Comparison of ENCODE assay signal across 24 mouse cellular contexts in genomic region chr9:95639919-95640318, GRCm38 (mm10). TPM values are rescaled to one million over a fixed set of nuclear protein-coding genes. Genes with fewer than 3 reads are reported as not detected.
A peak's percentile ranks its signal among the peaks of the same experiment; 100 is the strongest.
DNase-seq lines count a peak whose midpoint lies in the region; TF ChIP-seq lines count a peak whose summit lies in the region.
"Had no signal": no experiment of that assay in that cellular context is flagged by ENCODE, and none has a peak within 500 bp of the region (broad histone marks: within the 10 kb centered on the region; RNA-seq: fewer than 3 reads in every experiment).

No protein-coding gene starts in this region.

- TF ChIP-seq POLR2A in kidney, adult 2 months (IDR thresholded peaks at IDR 0.05; ENCODE audit: low read depth, low read length): no peak

- H3K9me3 ChIP-seq in E14TG2a.4 (ENCODE audit: low read length): no peaks in the 10 kb centered on the region
- H3K9me3 ChIP-seq: embryonic facial prominence, embryonic 15.5 days; forebrain, embryonic 10.5 days; forebrain, embryonic 15.5 days; heart, embryonic 10.5 days; intestine, embryonic 15.5 days had no signal

- TF ChIP-seq CTCF in E14TG2a.4 (conservative IDR thresholded peaks at IDR 0.05; ENCODE audit: low read length): no peak
- TF ChIP-seq CTCF in kidney, adult 2 months (conservative IDR thresholded peaks at IDR 0.05; ENCODE audit: insufficient read depth, insufficient read length, low read depth, low read length): no peak

- H3K27ac ChIP-seq in kidney, adult 2 months (ENCODE audit: insufficient read depth, low read depth, low read length): no peak overlapping the region
- H3K27ac ChIP-seq: embryonic facial prominence, embryonic 15.5 days; forebrain, embryonic 10.5 days; forebrain, embryonic 15.5 days; heart, embryonic 10.5 days; hindbrain, embryonic 14.5 days; intestine, embryonic 15.5 days had no signal

- intact Hi-C loops in heart, postnatal 10 days (cut with DNase I): loop anchor here (5.0 kb wide), 2 partner anchors 47 to 78 kb away; no protein-coding TSS in a partner anchor

- peak; percentile 95 for DNase-seq in heart, adult 11 months
- DNase-seq in heart, postnatal 10 days: no peak
- DNase-seq in 3134 (ENCODE audit: extremely low read depth, insufficient read length, low spot score): peak; percentile 24
- peak; percentile 18 for DNase-seq in brain, adult 2 months (ENCODE audit: low read depth, low spot score)
- DNase-seq in cerebellum, adult 11-12 months: no peak
- no peak for DNase-seq in Muller cell, postnatal 12 days (ENCODE audit: inconsistent ontology term)
- DNase-seq in kidney, adult 2 months: no peak
- DNase-seq: adrenal gland, postnatal 14 days; cerebellum, adult 2 months; cerebellum, postnatal 10 days; embryo, embryonic 11 days; gastrocnemius, postnatal 10 days; heart, postnatal 14 days; kidney, adult 18-20 months had no signal

- peaks cover 7% of the 10 kb centered on the region; the same call in 1 of the 2 replicates for H3K36me3 ChIP-seq in E14TG2a.4 (ENCODE audit: insufficient read depth, low read length)
- no peaks in the 10 kb centered on the region for H3K36me3 ChIP-seq in kidney, adult 2 months (ENCODE audit: control insufficient read depth, insufficient read depth, low read length)
- H3K36me3 ChIP-seq: embryonic facial prominence, embryonic 15.5 days; forebrain, embryonic 10.5 days; forebrain, embryonic 15.5 days; heart, embryonic 10.5 days; intestine, embryonic 15.5 days had no signal

- H3K27me3 ChIP-seq in E14TG2a.4 (ENCODE audit: insufficient read depth, low read length): peaks cover 18% of the 10 kb centered on the region
- H3K27me3 ChIP-seq in kidney, adult 2 months (replicated peaks; ENCODE audit: control insufficient read depth, insufficient read depth, low read length): no peaks in the 10 kb centered on the region; the same call in 1 of the 2 replicates
- H3K27me3 ChIP-seq: forebrain, embryonic 15.5 days had no signal

- H3K4me1 ChIP-seq in E14TG2a.4 (replicated peaks; ENCODE audit: low read depth, low read length): peaks cover 53% of the 10 kb centered on the region
- no peaks in the 10 kb centered on the region for H3K4me1 ChIP-seq in kidney, adult 2 months (ENCODE audit: control insufficient read depth, insufficient read depth, low read length)

- 45% methylated on average over 4 of the region's 4 CpGs for WGBS in kidney, adult 2 months

- H3K4me3 ChIP-seq in E14TG2a.4 (replicated peaks; ENCODE audit: low read length): peak overlapping the region; percentile 49; the same call in 1 of the 2 replicates
- no peak overlapping the region for H3K4me3 ChIP-seq in kidney, adult 2 months (ENCODE audit: insufficient read depth, low read depth, low read length)
- H3K4me3 ChIP-seq: embryonic facial prominence, embryonic 15.5 days; erythroblast, embryonic 14.5 days; forebrain, embryonic 10.5 days; forebrain, embryonic 15.5 days; heart, embryonic 10.5 days; intestine, embryonic 15.5 days had no signal

RNA-seq across cellular contexts. Expression of gene Pcolce2, which starts 2.5 kb away (rescaled TPM):
- total RNA-seq in heart, postnatal 10 days (2021): 10 to 100 TPM; 27.3 to 29.3 TPM
- 0.78 and 0.90 TPM in 2 replicates for polyA plus RNA-seq in kidney, adult 2 months (2012; rRNA removed)
- total RNA-seq: common myeloid progenitor, adult 5-6 weeks; hematopoietic stem cell, adult 5-6 weeks had no signal
- polyA plus RNA-seq: erythroblast, embryonic 14.5 days had no signal

Comparison
In these comparisons a context has a peak if more than half of its experiments do, and no peak if none do; other contexts are left out.
1. DNase-seq: peak in heart, adult 11 months (single experiment), 3134 (single experiment) and brain, adult 2 months (single experiment); none in heart, postnatal 10 days (0 of 2), cerebellum, adult 11-12 months (single experiment), Muller cell, postnatal 12 days (single experiment) and kidney, adult 2 months (single experiment).